Mouse (Mus musculus) MEL (cell line): Measurements from ENCODE around the gene Fam129c. TPM values are rescaled to one million over a fixed set of nuclear protein-coding genes. Genes with fewer than 3 reads are reported as not detected.
A peak's percentile ranks its signal among the peaks of the same experiment; 100 is the strongest.

Source experiments
- DNase-seq: peaks from one replicate; pipeline ENCODE4 v3.0.0; 2011; ENCODE audit warnings: low read depth, low spot score
- H3K27ac ChIP-seq: 2 replicates; pipeline ENCODE4 v1.5.1; 2012; ENCODE audit warnings: low read depth, mild to moderate bottlenecking, control low read depth, low read length, moderate library complexity; ENCODE audit not compliant: control insufficient read depth
- H3K27me3 ChIP-seq, 2 experiments: fragments of 150-350 bp in 1 of 2; sonication (generic) in 1 of 2; 2 replicates each; pipeline ENCODE4 v1.6.1; 2012; ENCODE audit warnings: low read length in 2 of 2, mild to moderate bottlenecking in 2 of 2, improper control_type of control experiment in 1 of 2, moderate library complexity in 1 of 2; ENCODE audit not compliant: insufficient read depth in 2 of 2, control insufficient read depth in 1 of 2
- H3K36me3 ChIP-seq, 2 experiments: 2 replicates each; pipeline ENCODE4 v1.6.1; 2012 to 2014; ENCODE audit warnings: low read length in 2 of 2, improper control_type of control experiment in 1 of 2, inconsistent platforms in 1 of 2, mild to moderate bottlenecking in 1 of 2; ENCODE audit not compliant: insufficient read depth in 2 of 2, control insufficient read depth in 1 of 2
- H3K4me1 ChIP-seq, 2 experiments: fragments of 150-350 bp in 1 of 2; sonication (generic) in 1 of 2; 2 replicates each; pipeline ENCODE4 v1.6.1; 2012; ENCODE audit warnings: low read length in 2 of 2, improper control_type of control experiment in 1 of 2, mild to moderate bottlenecking in 1 of 2; ENCODE audit not compliant: insufficient read depth in 2 of 2, control insufficient read depth in 1 of 2
- H3K4me3 ChIP-seq, 2 experiments: fragments of 150-350 bp in 1 of 2; sonication (generic) in 1 of 2; 2 replicates each; pipeline ENCODE4 v1.5.1; 2012; ENCODE audit warnings: low read depth in 2 of 2, low read length in 2 of 2, mild to moderate bottlenecking in 2 of 2, moderate library complexity in 2 of 2, control low read depth in 1 of 2, improper control_type of control experiment in 1 of 2; ENCODE audit not compliant: control insufficient read depth in 1 of 2, insufficient read depth in 1 of 2
- H3K79me2 ChIP-seq: 2 replicates; pipeline ENCODE4 v1.6.1; 2012; ENCODE audit warnings: mild to moderate bottlenecking, low read length, moderate library complexity; ENCODE audit not compliant: control insufficient read depth, poor library complexity, insufficient read depth
- H3K9ac ChIP-seq: 2 replicates; pipeline ENCODE4 v1.6.1; 2012; ENCODE audit warnings: low read depth, mild to moderate bottlenecking, control low read depth, low read length, moderate library complexity; ENCODE audit not compliant: control insufficient read depth, poor library complexity, severe bottlenecking
- H3K9me3 ChIP-seq: fragments of 150-350 bp; sonication (generic); replicated peaks from 2 replicates; pipeline ENCODE4 v1.6.1; 2012; ENCODE audit warnings: mild to moderate bottlenecking, low read length, improper control_type of control experiment, moderate library complexity; ENCODE audit not compliant: insufficient read depth
- BHLHE40 ChIP-seq: IDR thresholded peaks from 2 replicates; pipeline ENCODE4 v1.6.1; 2012; ENCODE audit warnings: low read depth, mild to moderate bottlenecking, inconsistent platforms, low read length, improper control_type of control experiment, borderline replicate concordance
- CHD1 ChIP-seq: IDR thresholded peaks from 2 replicates; pipeline ENCODE4 v1.6.1; 2012; ENCODE audit warnings: low read depth, mild to moderate bottlenecking, inconsistent platforms, low read length, improper control_type of control experiment
- CHD2 ChIP-seq: IDR thresholded peaks from 2 replicates; pipeline ENCODE4 v1.6.1; 2011; ENCODE audit warnings: low read length, improper control_type of control experiment
- E2F4 ChIP-seq: IDR thresholded peaks from 2 replicates; pipeline ENCODE4 v1.6.1; 2011; ENCODE audit warnings: low read depth, low read length, improper control_type of control experiment, borderline replicate concordance
- ELF1 ChIP-seq: IDR thresholded peaks from 2 replicates; pipeline ENCODE4 v1.6.1; 2014; ENCODE audit warnings: low read depth, mild to moderate bottlenecking, inconsistent platforms, low read length, improper control_type of control experiment, moderate library complexity
- EP300 ChIP-seq, 2 experiments: IDR thresholded peaks; 2 replicates each; pipeline ENCODE4 v1.6.1; 2011; ENCODE audit warnings: improper control_type of control experiment in 2 of 2, low read length in 2 of 2, low read depth in 1 of 2, mild to moderate bottlenecking in 1 of 2
- GABPA ChIP-seq: IDR thresholded peaks from 2 replicates; pipeline ENCODE4 v1.6.1; 2012; ENCODE audit warnings: low read depth, mild to moderate bottlenecking, inconsistent platforms, low read length, improper control_type of control experiment, moderate library complexity
- GATA1 ChIP-seq: IDR thresholded peaks from 2 replicates; pipeline ENCODE4 v1.6.1; 2011; ENCODE audit warnings: low read depth, low read length, improper control_type of control experiment
- HCFC1 ChIP-seq: IDR thresholded peaks from 2 replicates; pipeline ENCODE4 v1.6.1; 2012; ENCODE audit warnings: low read depth, mild to moderate bottlenecking, inconsistent platforms, low read length, improper control_type of control experiment, moderate library complexity
- KAT2A ChIP-seq: conservative IDR thresholded peaks from 2 replicates; pipeline ENCODE4 v1.6.1; 2012; ENCODE audit warnings: low read depth, low read length, improper control_type of control experiment, inconsistent platforms
- MXI1 ChIP-seq: IDR thresholded peaks from 2 replicates; pipeline ENCODE4 v1.6.1; 2011; ENCODE audit warnings: mild to moderate bottlenecking, low read depth, low read length, improper control_type of control experiment
- MYB ChIP-seq: IDR thresholded peaks from 2 replicates; pipeline ENCODE4 v1.6.1; 2011; ENCODE audit warnings: mild to moderate bottlenecking, low read depth, low read length, improper control_type of control experiment
- MYC ChIP-seq: IDR thresholded peaks from 2 replicates; pipeline ENCODE4 v1.6.1; 2011; ENCODE audit warnings: low read depth, mild to moderate bottlenecking, low read length, improper control_type of control experiment, moderate library complexity
- NRF1 ChIP-seq: IDR thresholded peaks from 2 replicates; pipeline ENCODE4 v1.6.1; 2014; ENCODE audit warnings: low read depth, mild to moderate bottlenecking, inconsistent platforms, low read length, improper control_type of control experiment, moderate library complexity; ENCODE audit not compliant: poor library complexity, insufficient read depth, severe bottlenecking
- POLR2AphosphoS2 ChIP-seq: IDR thresholded peaks from 2 replicates; pipeline ENCODE4 v1.6.1; 2011; ENCODE audit warnings: low read length, improper control_type of control experiment
- RAD21 ChIP-seq: IDR thresholded peaks from 2 replicates; pipeline ENCODE4 v1.6.1; 2011; ENCODE audit warnings: mild to moderate bottlenecking, low read depth, low read length, improper control_type of control experiment
- RCOR1 ChIP-seq: IDR thresholded peaks from 2 replicates; pipeline ENCODE4 v1.6.1; 2012; ENCODE audit warnings: low read depth, mild to moderate bottlenecking, inconsistent platforms, low read length, improper control_type of control experiment
- SIN3A ChIP-seq: IDR thresholded peaks from 2 replicates; pipeline ENCODE4 v1.6.1; 2012; ENCODE audit warnings: low read length, improper control_type of control experiment, inconsistent platforms
- SMC3 ChIP-seq: IDR thresholded peaks from 2 replicates; pipeline ENCODE4 v1.6.1; 2011; ENCODE audit warnings: low read depth, low read length, improper control_type of control experiment
- TAL1 ChIP-seq: IDR thresholded peaks from 2 replicates; pipeline ENCODE4 v1.6.1; 2012; ENCODE audit warnings: mild to moderate bottlenecking, inconsistent platforms, low read length, moderate library complexity, mixed read lengths
- TBP ChIP-seq: IDR thresholded peaks from 2 replicates; pipeline ENCODE4 v1.8.0; 2011; ENCODE audit warnings: low read depth, low read length, improper control_type of control experiment
- UBTF ChIP-seq: IDR thresholded peaks from 2 replicates; pipeline ENCODE4 v1.6.1; 2012; ENCODE audit warnings: low read depth, mild to moderate bottlenecking, inconsistent platforms, low read length, improper control_type of control experiment, moderate library complexity, borderline replicate concordance; ENCODE audit not compliant: insufficient read depth
- USF2 ChIP-seq, 2 experiments: IDR thresholded peaks; 2 replicates each; pipeline ENCODE4 v1.6.1; 2011 to 2012; ENCODE audit warnings: improper control_type of control experiment in 2 of 2, low read length in 2 of 2, borderline replicate concordance in 1 of 2, inconsistent platforms in 1 of 2, low read depth in 1 of 2, mild to moderate bottlenecking in 1 of 2; ENCODE audit not compliant: insufficient read depth in 1 of 2
- ZC3H11A ChIP-seq: IDR thresholded peaks from 2 replicates; pipeline ENCODE4 v1.6.1; 2012; ENCODE audit warnings: low read depth, mild to moderate bottlenecking, inconsistent platforms, low read length, improper control_type of control experiment
- ZKSCAN1 ChIP-seq: IDR thresholded peaks from 2 replicates; pipeline ENCODE4 v1.6.1; 2012; ENCODE audit warnings: low read depth, mild to moderate bottlenecking, inconsistent platforms, low read length, improper control_type of control experiment, moderate library complexity
- ZMIZ1 ChIP-seq: IDR thresholded peaks from 2 replicates; pipeline ENCODE4 v1.6.1; 2012; ENCODE audit warnings: low read depth, mild to moderate bottlenecking, inconsistent platforms, low read length, improper control_type of control experiment, moderate library complexity
- ZNF384 ChIP-seq: IDR thresholded peaks from 2 replicates; pipeline ENCODE4 v1.6.1; 2012; ENCODE audit warnings: low read depth, mild to moderate bottlenecking, inconsistent platforms, low read length, improper control_type of control experiment
- polyA plus RNA-seq, 2 experiments: library from polyadenylated mRNA; stranded (reverse) in 1 of 2; unstranded in 1 of 2; fragments of >175 nt in 1 of 2; fragments of >200 nt in 1 of 2; gene quantifications; 2 replicates each; pipeline versions ENCODE4 v1.2.1 to v1.2.4; 2012; ENCODE audit warnings: low replicate concordance in 2 of 2, low read depth in 1 of 2; ENCODE audit not compliant: insufficient read length in 2 of 2, insufficient read depth in 1 of 2, missing spikeins in 1 of 2
- total RNA-seq: library from RNA; depleted of rRNA; stranded (reverse); fragments of 300-350 nt; gene quantifications from 2 replicates; pipeline ENCODE4 v1.2.3, GENCODE M21; 2012

Fam129c gene
- total and polyA plus RNA-seq, 3 experiments = 7.6 to 8.3 TPM; not detected in 1

DNA sequence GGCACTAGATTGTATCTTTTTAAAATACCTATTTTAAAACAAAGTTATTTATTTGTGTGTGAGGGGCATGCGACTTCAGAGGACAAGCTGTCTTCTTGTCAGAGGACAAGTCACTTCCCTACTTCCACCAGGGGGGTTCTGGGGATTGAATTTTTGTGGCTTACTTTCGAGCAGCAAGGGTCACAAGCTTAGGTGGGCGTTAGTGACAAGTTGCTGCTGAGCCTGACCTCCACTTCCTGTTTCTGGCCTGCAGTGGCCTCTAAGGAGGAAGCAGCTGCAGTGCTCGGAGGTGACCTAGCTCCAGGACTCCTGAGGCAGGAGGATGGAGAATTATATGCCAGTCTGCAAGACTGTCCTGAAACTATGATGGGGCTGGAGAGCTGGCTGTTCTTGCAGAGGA, 16.0 kb downstream of the Fam129c start:
- Histone ChIP-seq H3K79me2 (peaks cover 19% of the 10 kb centered on the region), H3K36me3 (peaks cover 4 to 5% of the 10 kb centered on the region in 2 experiments), H3K4me1 (peaks cover 6 to 11% of the 10 kb centered on the region in 2 experiments; a peak in 2 of 4 replicates), H3K9ac (no peak overlapping the region), H3K27ac (no peak overlapping the region), H3K4me3 (no peak overlapping the region), H3K27me3 (no peaks in the 10 kb centered on the region), H3K9me3 (no peaks in the 10 kb centered on the region)
- no peak for TF ChIP-seq SIN3A
- TF ChIP-seq TAL1 = no peak
- TF ChIP-seq ZC3H11A = no peak
- no peak for TF ChIP-seq HCFC1
- TF ChIP-seq MYB = no peak
- TF ChIP-seq ELF1 = no peak
- DNase-seq = peak; percentile 32

GRCm38 (mm10) chr8:71619786-71620185, 22.3 kb downstream of the Fam129c start:
- H3K27ac ChIP-seq = no peak overlapping the region
- H3K79me2 ChIP-seq = no peaks in the 10 kb centered on the region
- DNase-seq = no peak
- TF ChIP-seq ZKSCAN1 (no peak), BHLHE40 (no peak), GABPA (no peak), RAD21 (no peak), CHD1 (no peak), TAL1 (no peak)
- H3K4me3 ChIP-seq = no peak overlapping the region
- no peaks in the 10 kb centered on the region for H3K27me3 ChIP-seq
- no peak overlapping the region for H3K9ac ChIP-seq
- peaks cover 0 to 9% of the 10 kb centered on the region in 2 experiments; a peak in 2 of 4 replicates for H3K36me3 ChIP-seq
- H3K9me3 ChIP-seq = no peaks in the 10 kb centered on the region
- H3K4me1 ChIP-seq = no peaks in the 10 kb centered on the region

- H3K9ac ChIP-seq = no peak overlapping the region
- no peaks in the 10 kb centered on the region; the same call in 1 of the 2 replicates for H3K79me2 ChIP-seq
- no peaks in the 10 kb centered on the region for H3K27me3 ChIP-seq
- H3K4me3 ChIP-seq = no peak overlapping the region
- no peak for DNase-seq
- peaks cover 2 to 22% of the 10 kb centered on the region in 2 experiments; a peak in 3 of 4 replicates for H3K4me1 ChIP-seq
- peaks cover 5% of the 10 kb centered on the region in 2 experiments; a peak in 3 of 4 replicates for H3K36me3 ChIP-seq
- H3K9me3 ChIP-seq = no peaks in the 10 kb centered on the region
- H3K27ac ChIP-seq = no peak overlapping the region
- TF ChIP-seq CHD2 = no peak
- TF ChIP-seq TAL1 = no peak
- no peak for TF ChIP-seq TBP
- no peak for TF ChIP-seq ZNF384
- TF ChIP-seq ZC3H11A = no peak
- no peak for TF ChIP-seq NRF1
- TF ChIP-seq UBTF = no peak
- no peak for TF ChIP-seq RCOR1
- no peak for TF ChIP-seq POLR2AphosphoS2
- no peak for TF ChIP-seq EP300 (IDR thresholded peaks at IDR 0.05; ENCODE audit: low read depth in 1 of 2, low read length in 2 of 2)
- no peak for TF ChIP-seq ZMIZ1
- no peak for TF ChIP-seq USF2 (IDR thresholded peaks at IDR 0.05; ENCODE audit: borderline replicate concordance in 1 of 2, insufficient read depth in 1 of 2, low read depth in 1 of 2, low read length in 2 of 2)
- no peak for TF ChIP-seq E2F4
- no peak for TF ChIP-seq ELF1
- TF ChIP-seq KAT2A = no peak
- no peak for TF ChIP-seq MYC
- TF ChIP-seq GATA1 = no peak
- no peak for TF ChIP-seq MXI1
- no peak for TF ChIP-seq SMC3
These were observed 27.6 kb downstream of the Fam129c start for GRCm38 (mm10) chr8:71625088-71625487.
